Mouse (Mus musculus): Measurements from ENCODE around the gene Mast2.

DNA sequence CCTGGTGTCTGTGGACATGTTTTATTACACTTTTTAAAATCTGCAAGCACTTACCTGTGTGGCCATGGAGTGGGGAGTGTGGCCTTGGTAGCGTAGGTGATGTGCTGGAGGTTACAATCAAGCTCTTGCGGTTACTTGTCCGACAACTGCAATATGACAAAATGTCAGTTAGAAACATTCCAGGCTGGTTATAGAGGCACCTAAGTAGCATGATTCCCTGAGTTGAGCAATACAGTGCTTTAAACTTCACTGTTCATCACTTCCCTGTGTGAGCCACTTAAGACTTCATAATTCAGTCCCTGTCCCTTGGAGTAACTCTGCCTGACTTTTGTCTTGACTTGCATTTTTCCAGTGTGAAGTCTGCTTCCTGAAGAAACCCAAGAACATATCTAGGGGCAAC lies 111.1 kb downstream of the Mast2 start:
- TF ChIP-seq POLR2A (IDR thresholded peaks at IDR 0.05; ENCODE audit: borderline replicate concordance, control insufficient read depth, low read depth, low read length), result no peak
- TF ChIP-seq CTCF (IDR thresholded peaks at IDR 0.05; ENCODE audit: control insufficient read depth, insufficient read depth, low read length), result no peak

Data from bone marrow, adult 2 months (tissue).